Mouse (Mus musculus) gastrocnemius, postnatal 4 days (tissue): Measurements from ENCODE around the gene Mapkapk3. TPM values are rescaled to one million over a fixed set of nuclear protein-coding genes. Genes with fewer than 3 reads are reported as not detected.

Experiments
- DNase-seq, 2 experiments: peaks; one replicate each; pipeline ENCODE4 v3.0.0; 2021 to 2022; ENCODE audit warnings: low spot score in 2 of 2, mixed read lengths in 2 of 2
- microRNA-seq: library from miRNA; unstranded; fragments of <30 nt; microRNA quantifications from one replicate; pipeline ENCODE4 v1.2.0, GENCODE M21; 2021
- total RNA-seq, 2 experiments: library from RNA; stranded (reverse); gene quantifications; 2 replicates each; pipeline ENCODE4 v1.2.3; 2021

The Mapkapk3 gene
- total RNA-seq, 2 experiments from 2014 or later: 19.7 to 22.8 TPM

GRCm38 (mm10) chr9:107224597-107224996 lies 65.1 kb downstream of the Mapkapk3 start:
- DNase-seq: no peak

Small RNA genes lying within 50 kb of the gene (microRNA-seq; reads per million reads assigned to microRNA genes)
- not detected for gene Gm22238

Other genes starting within 250 kb of the Mapkapk3 start
- gene Dock3, start 58.0 kb downstream of the Mapkapk3 start, total RNA-seq: under 1 TPM; 0.25 to 0.41 TPM
- 10 to 100 TPM; 17.3 to 21.7 TPM for gene Cish, start 6.1 kb upstream of the Mapkapk3 start, total RNA-seq
- 10 to 100 TPM; 14.0 to 14.5 TPM for gene Hemk1, start 48.5 kb upstream of the Mapkapk3 start, total RNA-seq
- 10 to 100 TPM; 16.9 to 18.1 TPM for gene 6430571L13Rik, start 50.7 kb upstream of the Mapkapk3 start, total RNA-seq
- gene Cacna2d2, start 109.7 kb upstream of the Mapkapk3 start, total RNA-seq: 1 to 10 TPM; 2.6 to 2.7 TPM
- 10 to 100 TPM; 27.9 to 30.4 TPM for gene Tmem115, start 244.1 kb upstream of the Mapkapk3 start, total RNA-seq